Mouse (Mus musculus) forebrain, embryonic 16.5 days (tissue): ENCODE measurements around the gene Rnf150. TPM values are rescaled to one million over a fixed set of nuclear protein-coding genes. Genes with fewer than 3 reads are reported as not detected.
"Not testable (repeated sequence)": the region's sequence is repeated elsewhere in the genome, so short reads cannot be mapped to it uniquely, and the experiment has no call there.

Experiments
- ATAC-seq: fragments of 200-750 bp; cut with Nextera tagmentation; 2 replicates; pipeline ENCODE4 v1.8.0; 2017; ENCODE audit warnings: mild to moderate bottlenecking, moderate library complexity
- H3K27ac ChIP-seq: fragments of 300-500 bp; sonication (generic); 2 replicates; pipeline ENCODE4 v1.5.1; 2014; ENCODE audit warnings: low read length, control low read depth
- H3K27me3 ChIP-seq: fragments of 300-500 bp; sonication (generic); replicated peaks from 2 replicates; pipeline ENCODE4 v1.6.1; 2014; ENCODE audit warnings: low read length; ENCODE audit not compliant: control insufficient read depth, insufficient read depth
- H3K36me3 ChIP-seq: fragments of 300-500 bp; sonication (generic); 2 replicates; pipeline ENCODE4 v1.6.1; 2014; ENCODE audit not compliant: control insufficient read depth, insufficient read depth
- H3K4me1 ChIP-seq: fragments of 300-500 bp; sonication (generic); replicated peaks from 2 replicates; pipeline ENCODE4 v1.6.1; 2014; ENCODE audit warnings: low read length; ENCODE audit not compliant: control insufficient read depth, insufficient read depth
- H3K4me2 ChIP-seq: fragments of 300-500 bp; sonication (generic); 2 replicates; pipeline ENCODE4 v1.6.1; 2014; ENCODE audit warnings: mild to moderate bottlenecking, low read length, control low read depth
- H3K4me3 ChIP-seq: fragments of 300-500 bp; sonication (generic); replicated peaks from 2 replicates; pipeline ENCODE4 v1.5.1; 2014; ENCODE audit warnings: mild to moderate bottlenecking, low read length, control low read depth
- H3K9ac ChIP-seq: fragments of 300-500 bp; sonication (generic); replicated peaks from 2 replicates; pipeline ENCODE4 v1.6.1; 2014; ENCODE audit warnings: low read depth, low read length, control low read depth
- H3K9me3 ChIP-seq: fragments of 300-500 bp; sonication (generic); 2 replicates; pipeline ENCODE4 v1.6.1; 2016; ENCODE audit warnings: low read length; ENCODE audit not compliant: control insufficient read depth
- WGBS: fragments of 180-500 bp; shearing (Covaris S2); extraction: QIAGEN DNeasy Blood & Tissue Kit; methylation state at CpG from one replicate; pipeline ENCODE4 v1.1.7; 2014; 5-methylcytosine and 5-hydroxymethylcytosine counted together
- polyA plus RNA-seq: library from polyadenylated mRNA; unstranded; fragments of >200 nt; fragmentation: Nextera tagmentation; extraction: Ambion mirVana; gene quantifications from 2 replicates; pipeline ENCODE4 v1.2.1, GENCODE M21; 2015

Rnf150 gene
- polyA plus RNA-seq, 1 experiment from 2014 or later: 2.0 TPM

GRCm38 (mm10) chr8:83081266-83081665, 218.1 kb downstream of the Rnf150 start:
- Histone ChIP-seq H3K4me1 (no peaks in the 10 kb centered on the region), H3K9ac (no peak overlapping the region), H3K4me3 (no peak overlapping the region), H3K9me3 (no peaks in the 10 kb centered on the region), H3K27ac (no peak overlapping the region), H3K27me3 (no peaks in the 10 kb centered on the region), H3K36me3 (no peaks in the 10 kb centered on the region), H3K4me2 (no peak overlapping the region)
- 79% methylated on average over 4 of the region's 4 CpGs for WGBS
- no peak for ATAC-seq

- H3K9ac ChIP-seq, ATAC-seq: not testable (repeated sequence)
- WGBS: 79% methylated on average over 8 of the region's 8 CpGs
Measured at GRCm38 (mm10) chr8:83081806-83082205, 218.7 kb downstream of the Rnf150 start.

GRCm38 (mm10) chr8:83082251-83082650, 219.1 kb downstream of the Rnf150 start:
- Histone ChIP-seq H3K36me3 (no peaks in the 10 kb centered on the region), H3K4me2 (no peak overlapping the region), H3K9ac (no peak overlapping the region), H3K27me3 (no peaks in the 10 kb centered on the region), H3K9me3 (no peaks in the 10 kb centered on the region), H3K27ac (no peak overlapping the region), H3K4me3 (no peak overlapping the region), H3K4me1 (no peaks in the 10 kb centered on the region)
- no peak for ATAC-seq
- 74% methylated on average over 7 of the region's 7 CpGs for WGBS

More at GRCm38 (mm10) chr8:83081806-83082205, 218.7 kb downstream of the Rnf150 start:
- not testable (repeated sequence) for H3K4me1 ChIP-seq, H3K4me3 ChIP-seq, H3K9me3 ChIP-seq, H3K27ac ChIP-seq, H3K4me2 ChIP-seq, H3K36me3 ChIP-seq, H3K27me3 ChIP-seq

GRCm38 (mm10) chr8:83083452-83083851, 220.3 kb downstream of the Rnf150 start:
- Histone ChIP-seq H3K36me3 (no peaks in the 10 kb centered on the region), H3K9ac (no peak overlapping the region), H3K4me1 (no peaks in the 10 kb centered on the region), H3K4me2 (no peak overlapping the region), H3K27ac (no peak overlapping the region), H3K9me3 (no peaks in the 10 kb centered on the region), H3K4me3 (no peak overlapping the region), H3K27me3 (no peaks in the 10 kb centered on the region)
- 75% methylated on average over 6 of the region's 6 CpGs for WGBS
- ATAC-seq: no peak

GRCm38 (mm10) chr8:83085581-83085980, 222.4 kb downstream of the Rnf150 start:
- Histone ChIP-seq H3K9ac (no peak overlapping the region), H3K27me3 (no peaks in the 10 kb centered on the region), H3K4me2 (no peak overlapping the region), H3K4me3 (no peak overlapping the region), H3K4me1 (no peaks in the 10 kb centered on the region), H3K9me3 (no peaks in the 10 kb centered on the region), H3K36me3 (no peaks in the 10 kb centered on the region), H3K27ac (no peak overlapping the region)
- 64% methylated on average over 3 of the region's 3 CpGs for WGBS
- ATAC-seq: no peak

GRCm38 (mm10) chr8:83086625-83087024, 223.5 kb downstream of the Rnf150 start:
- H3K27ac ChIP-seq: no peak overlapping the region
- no peaks in the 10 kb centered on the region for H3K27me3 ChIP-seq
- H3K9ac ChIP-seq: no peak overlapping the region
- H3K4me3 ChIP-seq: no peak overlapping the region
- no peaks in the 10 kb centered on the region for H3K9me3 ChIP-seq
- no peak overlapping the region for H3K4me2 ChIP-seq
- WGBS: 87% methylated on average over 8 of the region's 8 CpGs
- H3K4me1 ChIP-seq: no peaks in the 10 kb centered on the region
- no peak for ATAC-seq
- H3K36me3 ChIP-seq: no peaks in the 10 kb centered on the region

GRCm38 (mm10) chr8:83087604-83088003, 224.4 kb downstream of the Rnf150 start:
- no peak overlapping the region for H3K4me2 ChIP-seq
- H3K36me3 ChIP-seq: no peaks in the 10 kb centered on the region
- no peaks in the 10 kb centered on the region for H3K9me3 ChIP-seq
- no peak overlapping the region for H3K27ac ChIP-seq
- ATAC-seq: no peak
- no peaks in the 10 kb centered on the region for H3K27me3 ChIP-seq
- H3K9ac ChIP-seq: no peak overlapping the region
- H3K4me3 ChIP-seq: no peak overlapping the region
- H3K4me1 ChIP-seq: no peaks in the 10 kb centered on the region

- WGBS: 72% methylated on average over 6 of the region's 6 CpGs
- no peak for ATAC-seq
- Histone ChIP-seq H3K9me3 (no peaks in the 10 kb centered on the region), H3K36me3 (no peaks in the 10 kb centered on the region), H3K27me3 (no peaks in the 10 kb centered on the region), H3K4me1 (no peaks in the 10 kb centered on the region), H3K4me3 (no peak overlapping the region), H3K9ac (no peak overlapping the region), H3K27ac (no peak overlapping the region), H3K4me2 (no peak overlapping the region)
Measured at GRCm38 (mm10) chr8:83088156-83088555, 225.0 kb downstream of the Rnf150 start.

GRCm38 (mm10) chr8:83089336-83089986, 226.3 kb downstream of the Rnf150 start:
- H3K36me3 ChIP-seq: no peaks in the 10 kb centered on the region
- WGBS: 30% methylated on average over 10 of the region's 10 CpGs
- peak; percentile 84 for ATAC-seq

GRCm38 (mm10) chr8:83090446-83090845, 227.3 kb downstream of the Rnf150 start:
- H3K4me1 ChIP-seq: no peaks in the 10 kb centered on the region
- H3K36me3 ChIP-seq: no peaks in the 10 kb centered on the region
- ATAC-seq: no peak
- H3K9ac ChIP-seq: no peak overlapping the region
- no peaks in the 10 kb centered on the region for H3K9me3 ChIP-seq
- no peak overlapping the region for H3K4me2 ChIP-seq
- H3K27ac ChIP-seq: no peak overlapping the region
- H3K27me3 ChIP-seq: no peaks in the 10 kb centered on the region
- WGBS: 83% methylated on average over 4 of the region's 4 CpGs
- H3K4me3 ChIP-seq: no peak overlapping the region

More at GRCm38 (mm10) chr8:83089336-83089986, 226.3 kb downstream of the Rnf150 start:
- H3K4me2 ChIP-seq: no peak overlapping the region
- H3K9ac ChIP-seq: no peak overlapping the region
- no peaks in the 10 kb centered on the region for H3K9me3 ChIP-seq
- no peak overlapping the region for H3K27ac ChIP-seq
- no peak overlapping the region for H3K4me3 ChIP-seq
- no peaks in the 10 kb centered on the region for H3K4me1 ChIP-seq
- H3K27me3 ChIP-seq: no peaks in the 10 kb centered on the region
